Mouse (Mus musculus) forebrain, embryonic 16.5 days (tissue): Measurements from ENCODE around the gene Arhgef6. TPM values are rescaled to one million over a fixed set of nuclear protein-coding genes. Genes with fewer than 3 reads are reported as not detected.
A peak's percentile ranks its signal among the peaks of the same experiment; 100 is the strongest.

Experiments used
- ATAC-seq: fragments of 200-750 bp; cut with Nextera tagmentation; 2 replicates; pipeline ENCODE4 v1.8.0; 2017; ENCODE audit warnings: mild to moderate bottlenecking, moderate library complexity
- H3K27ac ChIP-seq: fragments of 300-500 bp; sonication (generic); 2 replicates; pipeline ENCODE4 v1.5.1; 2014; ENCODE audit warnings: low read length, control low read depth
- H3K27me3 ChIP-seq: fragments of 300-500 bp; sonication (generic); replicated peaks from 2 replicates; pipeline ENCODE4 v1.6.1; 2014; ENCODE audit warnings: low read length; ENCODE audit not compliant: control insufficient read depth, insufficient read depth
- H3K36me3 ChIP-seq: fragments of 300-500 bp; sonication (generic); 2 replicates; pipeline ENCODE4 v1.6.1; 2014; ENCODE audit not compliant: control insufficient read depth, insufficient read depth
- H3K4me1 ChIP-seq: fragments of 300-500 bp; sonication (generic); replicated peaks from 2 replicates; pipeline ENCODE4 v1.6.1; 2014; ENCODE audit warnings: low read length; ENCODE audit not compliant: control insufficient read depth, insufficient read depth
- H3K4me2 ChIP-seq: fragments of 300-500 bp; sonication (generic); 2 replicates; pipeline ENCODE4 v1.6.1; 2014; ENCODE audit warnings: mild to moderate bottlenecking, low read length, control low read depth
- H3K4me3 ChIP-seq: fragments of 300-500 bp; sonication (generic); replicated peaks from 2 replicates; pipeline ENCODE4 v1.5.1; 2014; ENCODE audit warnings: mild to moderate bottlenecking, low read length, control low read depth
- H3K9ac ChIP-seq: fragments of 300-500 bp; sonication (generic); replicated peaks from 2 replicates; pipeline ENCODE4 v1.6.1; 2014; ENCODE audit warnings: low read depth, low read length, control low read depth
- H3K9me3 ChIP-seq: fragments of 300-500 bp; sonication (generic); 2 replicates; pipeline ENCODE4 v1.6.1; 2016; ENCODE audit warnings: low read length; ENCODE audit not compliant: control insufficient read depth
- WGBS: fragments of 180-500 bp; shearing (Covaris S2); extraction: QIAGEN DNeasy Blood & Tissue Kit; methylation state at CpG from one replicate; pipeline ENCODE4 v1.1.7; 2014; 5-methylcytosine and 5-hydroxymethylcytosine counted together
- polyA plus RNA-seq: library from polyadenylated mRNA; unstranded; fragments of >200 nt; fragmentation: Nextera tagmentation; extraction: Ambion mirVana; gene quantifications from 2 replicates; pipeline ENCODE4 v1.2.1, GENCODE M21; 2015

Gene Arhgef6
- polyA plus RNA-seq, 1 experiment from 2014 or later, result 4.9 TPM

GRCm38 (mm10) chrX:57263515-57263914, 75.0 kb downstream of the Arhgef6 start:
- no peaks in the 10 kb centered on the region for H3K27me3 ChIP-seq
- no peak for ATAC-seq
- no peaks in the 10 kb centered on the region for H3K36me3 ChIP-seq
- H3K9me3 ChIP-seq, result no peaks in the 10 kb centered on the region
- H3K4me3 ChIP-seq, result no peak overlapping the region
- H3K9ac ChIP-seq, result no peak overlapping the region
- no peak overlapping the region for H3K27ac ChIP-seq
- no peak overlapping the region for H3K4me2 ChIP-seq
- no peaks in the 10 kb centered on the region for H3K4me1 ChIP-seq
- 91% methylated on average over 4 of the region's 4 CpGs for WGBS

DNA sequence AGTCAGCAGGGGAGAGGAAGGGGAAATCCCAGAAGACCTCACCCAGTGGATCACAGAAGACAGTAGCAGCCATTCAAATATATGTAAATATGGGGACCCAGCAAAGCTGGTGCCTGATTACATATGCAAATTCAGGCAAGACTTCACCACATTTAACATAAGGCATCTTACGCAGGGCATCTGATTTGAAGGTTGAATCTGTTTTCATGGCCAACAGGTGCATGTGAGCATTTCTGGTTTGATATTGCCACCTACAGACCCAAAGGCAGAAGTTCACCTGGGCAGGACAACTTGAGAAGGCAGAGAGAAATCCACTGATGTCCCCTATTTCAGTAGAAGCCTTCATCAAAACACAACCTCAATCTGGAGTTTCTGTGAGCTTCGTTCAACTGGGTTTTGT, 77.8 kb downstream of the Arhgef6 start:
- no peaks in the 10 kb centered on the region for H3K36me3 ChIP-seq
- 54% methylated on average over 2 of the region's 2 CpGs for WGBS
- no peak overlapping the region for H3K9ac ChIP-seq
- H3K4me3 ChIP-seq, result no peak overlapping the region
- H3K27me3 ChIP-seq, result no peaks in the 10 kb centered on the region
- no peaks in the 10 kb centered on the region for H3K4me1 ChIP-seq
- ATAC-seq, result peak; percentile 38; the same call in 1 of the 2 replicates
- H3K27ac ChIP-seq, result no peak overlapping the region
- H3K4me2 ChIP-seq, result no peak overlapping the region
- no peaks in the 10 kb centered on the region for H3K9me3 ChIP-seq

DNA sequence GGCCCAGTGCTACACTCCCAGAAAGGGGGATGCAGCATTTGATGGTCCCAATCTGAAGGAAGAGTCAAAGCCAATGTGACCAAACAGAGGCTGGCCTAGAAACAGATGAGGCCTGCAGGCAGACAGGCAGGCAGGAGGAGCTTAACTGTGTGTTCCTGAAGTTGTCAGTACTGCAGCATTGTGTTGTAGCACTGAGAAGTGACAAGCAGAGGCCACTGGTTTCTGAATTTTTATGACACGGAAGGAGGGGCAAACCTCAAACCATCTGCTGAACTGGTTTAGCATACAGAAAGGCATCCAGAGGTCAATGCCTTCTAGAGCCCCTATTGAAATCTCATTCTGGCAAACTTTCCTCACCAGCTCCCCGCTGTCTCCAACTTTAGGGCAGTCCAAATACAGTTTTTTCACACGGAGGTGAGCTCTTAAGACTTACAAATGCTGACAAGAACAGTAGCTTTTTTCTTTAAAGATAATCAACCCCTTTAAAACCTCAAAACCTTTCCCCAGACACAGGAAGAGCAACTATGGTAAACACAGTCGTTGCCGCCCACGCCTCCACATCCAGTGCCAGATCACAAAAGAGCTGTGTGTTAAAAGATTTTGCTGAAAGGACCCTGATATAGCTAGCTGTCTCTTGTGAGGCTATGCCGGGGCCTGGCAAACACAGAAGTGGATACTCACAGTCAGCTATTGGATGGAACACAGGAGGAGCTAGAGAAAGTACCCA, 85.0 kb downstream of the Arhgef6 start:
- Histone ChIP-seq H3K4me1 (no peaks in the 10 kb centered on the region), H3K4me3 (no peak overlapping the region), H3K27ac (no peak overlapping the region), H3K27me3 (no peaks in the 10 kb centered on the region), H3K36me3 (no peaks in the 10 kb centered on the region), H3K9ac (no peak overlapping the region), H3K9me3 (no peaks in the 10 kb centered on the region), H3K4me2 (no peak overlapping the region)
- no peak for ATAC-seq
- 64% methylated on average over 7 of the region's 7 CpGs for WGBS

- no peaks in the 10 kb centered on the region for H3K4me1 ChIP-seq
- no peaks in the 10 kb centered on the region for H3K27me3 ChIP-seq
- H3K36me3 ChIP-seq, result no peaks in the 10 kb centered on the region
- H3K4me3 ChIP-seq, result no peak overlapping the region
- H3K27ac ChIP-seq, result no peak overlapping the region
- WGBS, result 72% methylated on average over 3 of the region's 3 CpGs
- H3K9me3 ChIP-seq, result no peaks in the 10 kb centered on the region
- no peak overlapping the region for H3K9ac ChIP-seq
- no peak for ATAC-seq
- no peak overlapping the region for H3K4me2 ChIP-seq
Observed at GRCm38 (mm10) chrX:57238572-57238971, 100.0 kb downstream of the Arhgef6 start.

DNA sequence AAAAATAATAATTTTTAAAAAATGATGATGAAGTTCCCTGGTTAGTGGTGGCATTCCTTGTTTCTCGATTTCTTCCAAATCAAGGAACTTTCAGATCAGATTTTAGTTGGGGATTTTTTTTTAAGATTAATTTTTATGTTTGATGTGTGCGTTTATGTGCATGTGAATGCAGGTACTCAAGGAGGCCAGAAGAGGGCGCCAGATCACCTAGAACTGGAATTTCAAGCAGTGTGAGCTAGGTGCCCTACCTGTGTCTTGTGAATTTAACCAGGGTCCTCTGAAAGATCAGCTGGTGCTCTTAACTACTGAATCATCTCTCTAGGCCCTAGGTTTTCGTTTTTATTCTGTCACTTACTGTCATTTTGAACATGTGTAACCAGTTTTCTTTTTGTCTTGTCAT, 102.5 kb downstream of the Arhgef6 start:
- Histone ChIP-seq H3K4me3 (no peak overlapping the region), H3K9me3 (no peaks in the 10 kb centered on the region), H3K4me1 (no peaks in the 10 kb centered on the region), H3K36me3 (no peaks in the 10 kb centered on the region), H3K9ac (no peak overlapping the region), H3K27me3 (no peaks in the 10 kb centered on the region), H3K4me2 (no peak overlapping the region), H3K27ac (no peak overlapping the region)
- ATAC-seq, result no peak
- WGBS, result 67% methylated on average over 4 of the region's 4 CpGs

DNA sequence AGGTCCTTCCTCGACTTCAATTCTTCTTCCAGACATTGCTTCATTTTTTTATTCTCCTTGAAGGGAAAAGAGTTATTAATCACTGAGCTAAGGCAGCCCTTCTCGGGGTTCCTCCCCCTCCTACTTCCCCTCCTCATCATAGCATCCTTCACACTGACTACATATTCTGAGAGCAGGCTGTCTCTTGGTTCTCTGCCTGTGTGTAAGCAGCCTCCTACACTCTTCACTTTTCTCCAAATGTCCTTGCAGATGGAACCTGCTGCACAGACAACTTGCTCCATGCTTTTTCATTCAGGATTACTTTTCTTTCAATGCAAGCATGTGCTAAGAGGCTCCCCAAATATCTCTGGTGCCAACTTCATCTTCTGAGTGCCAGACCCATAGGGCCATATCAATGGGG, 104.9 kb downstream of the Arhgef6 start:
- H3K27ac ChIP-seq, result no peak overlapping the region
- no peak for ATAC-seq

DNA sequence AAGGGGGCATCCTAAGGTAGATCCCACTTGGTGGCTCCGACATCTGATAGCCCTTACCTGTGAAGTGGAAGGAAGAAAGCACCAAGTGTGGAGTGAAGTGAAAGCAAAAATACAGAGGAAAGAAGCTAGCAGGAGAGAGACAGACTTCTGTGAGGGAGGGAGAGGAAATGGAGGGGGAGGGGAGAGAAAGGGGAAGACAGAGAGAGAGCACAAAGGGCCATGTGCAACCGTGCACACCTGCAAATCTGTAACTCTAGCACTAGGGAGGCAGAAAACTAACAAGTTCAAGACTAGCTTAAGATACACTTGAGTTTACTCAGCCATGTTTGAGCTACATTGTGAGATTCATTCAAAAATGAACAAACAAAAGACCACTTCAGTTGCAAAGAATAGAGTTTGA, 110.4 kb downstream of the Arhgef6 start:
- H3K27ac ChIP-seq, result no peak overlapping the region
- no peaks in the 10 kb centered on the region for H3K36me3 ChIP-seq
- no peak overlapping the region for H3K4me3 ChIP-seq
- no peak overlapping the region for H3K4me2 ChIP-seq
- no peaks in the 10 kb centered on the region for H3K27me3 ChIP-seq
- H3K9me3 ChIP-seq, result no peaks in the 10 kb centered on the region
- no peaks in the 10 kb centered on the region for H3K4me1 ChIP-seq
- no peak overlapping the region for H3K9ac ChIP-seq
- ATAC-seq, result no peak
- 68% methylated on average over 2 of the region's 2 CpGs for WGBS

More for the DNA sequence above, 104.9 kb downstream of the Arhgef6 start:
- Histone ChIP-seq H3K4me3 (no peak overlapping the region), H3K9me3 (no peaks in the 10 kb centered on the region), H3K27me3 (no peaks in the 10 kb centered on the region), H3K36me3 (no peaks in the 10 kb centered on the region), H3K4me2 (no peak overlapping the region), H3K4me1 (no peaks in the 10 kb centered on the region), H3K9ac (no peak overlapping the region)
- WGBS, result 62% methylated on average over 2 of the region's 2 CpGs

DNA sequence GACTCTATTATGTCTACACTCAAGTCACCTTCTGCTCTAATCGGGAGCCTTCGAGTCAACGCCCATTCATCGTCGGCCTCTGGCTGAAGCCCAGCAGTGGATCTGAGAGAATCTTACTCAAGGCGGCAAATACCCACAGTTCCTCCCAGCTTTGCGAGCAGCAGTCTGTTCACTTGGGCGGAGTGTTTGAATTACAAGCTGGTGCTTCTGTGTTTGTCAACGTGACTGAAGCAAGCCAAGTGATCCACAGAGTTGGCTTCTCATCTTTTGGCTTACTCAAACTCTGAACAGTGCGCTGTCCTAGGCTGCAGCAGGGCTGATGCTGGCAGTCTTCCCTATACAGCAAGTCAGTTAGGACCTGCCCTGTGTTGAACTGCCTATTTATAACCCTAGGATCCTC, 115.2 kb downstream of the Arhgef6 start:
- no peaks in the 10 kb centered on the region for H3K36me3 ChIP-seq
- H3K27ac ChIP-seq, result no peak overlapping the region
- peak; percentile 45; the same call in 1 of the 2 replicates for ATAC-seq
- whole genome bisulfite sequencing, result 68% methylated on average over 10 of the region's 10 CpGs
- no peaks in the 10 kb centered on the region for H3K27me3 ChIP-seq
- no peak overlapping the region for H3K4me3 ChIP-seq
- no peaks in the 10 kb centered on the region for H3K4me1 ChIP-seq
- no peaks in the 10 kb centered on the region for H3K9me3 ChIP-seq
- no peak overlapping the region for H3K4me2 ChIP-seq
- no peak overlapping the region for H3K9ac ChIP-seq

DNA sequence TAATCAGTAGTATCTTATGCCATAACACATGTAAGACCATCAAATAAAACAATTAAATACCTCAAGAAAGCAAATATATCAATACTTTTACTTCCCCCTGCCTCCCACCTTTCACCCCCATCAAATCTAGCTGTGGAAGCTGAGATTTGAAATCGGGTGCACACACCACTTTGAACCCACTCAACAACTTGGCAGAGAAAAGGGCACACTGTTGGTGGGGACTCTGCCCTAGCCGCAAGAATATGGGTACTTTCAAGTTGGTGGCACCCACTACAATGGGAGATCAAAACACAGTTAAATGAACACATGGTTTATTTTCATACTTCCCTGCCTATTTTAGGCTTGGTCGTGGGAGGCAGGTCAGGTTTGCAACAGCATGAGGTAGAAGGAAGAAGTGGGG, 116.6 kb downstream of the Arhgef6 start:
- WGBS, result 87% methylated on average over 3 of the region's 3 CpGs
- Histone ChIP-seq H3K4me3 (no peak overlapping the region), H3K27me3 (no peaks in the 10 kb centered on the region), H3K27ac (no peak overlapping the region), H3K4me1 (no peaks in the 10 kb centered on the region), H3K9me3 (no peaks in the 10 kb centered on the region), H3K9ac (no peak overlapping the region), H3K36me3 (no peaks in the 10 kb centered on the region), H3K4me2 (no peak overlapping the region)
- no peak for ATAC-seq

DNA sequence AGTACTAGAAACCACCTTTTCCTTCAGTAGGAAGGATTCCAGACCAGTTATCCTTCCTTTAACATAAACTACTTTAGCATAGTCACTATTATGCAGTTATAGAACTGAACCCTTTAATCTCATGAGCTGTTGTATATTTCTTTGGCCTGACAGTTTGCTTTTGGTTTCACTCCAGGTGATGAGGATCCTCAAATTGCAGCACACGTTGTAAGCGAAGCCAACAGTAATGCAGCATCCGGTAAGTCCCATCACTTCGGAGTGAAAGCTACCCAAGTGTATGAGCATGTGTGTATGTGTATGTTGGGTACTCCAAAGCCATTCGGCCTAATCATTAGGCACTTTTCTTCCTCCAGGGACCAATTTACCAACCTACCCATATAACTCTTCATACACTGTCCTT, 119.0 kb downstream of the Arhgef6 start:
- no peak overlapping the region for H3K9ac ChIP-seq
- H3K4me1 ChIP-seq, result no peaks in the 10 kb centered on the region
- H3K27me3 ChIP-seq, result no peaks in the 10 kb centered on the region
- no peak overlapping the region for H3K27ac ChIP-seq
- ATAC-seq, result no peak
- WGBS, result 90% methylated on average over 5 of the region's 5 CpGs
- H3K9me3 ChIP-seq, result no peaks in the 10 kb centered on the region
- no peak overlapping the region for H3K4me2 ChIP-seq
- H3K36me3 ChIP-seq, result no peaks in the 10 kb centered on the region
- H3K4me3 ChIP-seq, result no peak overlapping the region
